In the genomic region with DNA sequence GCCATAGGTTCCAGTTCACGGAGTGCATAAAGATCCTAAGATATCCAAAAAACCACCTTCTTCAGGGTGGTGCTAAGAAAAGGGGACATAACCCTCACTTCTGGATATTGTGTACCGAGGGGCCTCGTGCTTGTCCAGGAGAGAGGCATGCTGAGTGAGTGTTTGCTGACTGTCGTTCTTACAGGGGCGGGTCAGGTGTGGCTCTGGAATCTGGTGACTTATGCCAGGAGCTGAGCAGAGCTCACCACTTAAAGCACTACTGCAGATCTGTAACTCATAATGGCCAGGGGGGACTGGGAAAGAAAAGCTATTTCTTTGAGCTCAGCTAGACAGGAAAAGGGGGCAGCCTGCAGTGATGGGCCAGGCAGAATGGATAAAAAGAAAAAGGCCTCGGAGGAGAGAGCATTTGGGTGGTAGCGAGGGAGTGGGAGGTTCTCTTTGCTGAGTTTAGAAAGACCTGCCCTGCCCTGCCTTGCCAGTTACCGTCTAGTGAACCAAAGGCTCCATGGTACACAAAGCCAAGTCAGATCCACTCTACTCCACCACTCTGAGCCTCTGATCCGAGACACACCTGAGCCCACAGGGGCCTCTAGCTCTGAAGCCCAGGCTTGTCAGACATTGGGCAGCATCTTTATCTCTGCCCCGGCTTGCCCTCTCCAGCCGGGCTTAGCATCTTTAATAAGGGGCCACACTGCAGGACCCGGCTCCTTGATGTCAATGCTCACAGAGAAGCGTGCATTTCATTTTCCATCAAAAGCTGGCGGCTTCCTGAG, we compare ENCODE assay signal across 12 mouse cellular contexts. TPM values are rescaled to one million over a fixed set of nuclear protein-coding genes. Genes with fewer than 3 reads are reported as not detected.
A peak's percentile ranks its signal among the peaks of the same experiment; 100 is the strongest.
DNase-seq lines count a peak whose midpoint lies in the region; ATAC-seq and TF ChIP-seq lines count a peak whose summit lies in the region.
"Had no signal": no experiment of that assay in that cellular context is flagged by ENCODE, and none has a peak within 500 bp of the region (broad histone marks: within the 10 kb centered on the region; RNA-seq: fewer than 3 reads in every experiment).

No protein-coding gene starts in this region.

- peaks cover 41% of the 10 kb centered on the region for H3K36me3 ChIP-seq in heart, adult 2 months (ENCODE audit: control insufficient read depth, insufficient read depth, low read length)
- H3K36me3 ChIP-seq in midbrain, embryonic 13.5 days, result no peaks in the 10 kb centered on the region
- no peaks in the 10 kb centered on the region for H3K36me3 ChIP-seq in embryonic facial prominence, embryonic 10.5 days (replicated peaks)
- H3K36me3 ChIP-seq: heart, embryonic 10.5 days; hindbrain, embryonic 12.5 days had no signal

- 72% methylated on average over 14 of the region's 14 CpGs for WGBS in heart, adult 2 months
- WGBS in midbrain, embryonic 13.5 days, result 49% methylated on average over 14 of the region's 14 CpGs
- 69% methylated on average over 14 of the region's 14 CpGs for WGBS in embryonic facial prominence, embryonic 10.5 days

- no peak for TF ChIP-seq CTCF in heart, adult 2 months (IDR thresholded peaks at IDR 0.05)

- H3K27me3 ChIP-seq in heart, adult 2 months (ENCODE audit: control insufficient read depth, insufficient read depth, low read length), result no peaks in the 10 kb centered on the region
- H3K27me3 ChIP-seq in midbrain, embryonic 13.5 days, result no peaks in the 10 kb centered on the region
- peaks cover 4% of the 10 kb centered on the region; the same call in 1 of the 2 replicates for H3K27me3 ChIP-seq in embryonic facial prominence, embryonic 10.5 days (replicated peaks; ENCODE audit: low read depth, poor library complexity, severe bottlenecking)

- no peak for TF ChIP-seq EP300 in heart, adult 2 months (IDR thresholded peaks at IDR 0.05; ENCODE audit: insufficient read depth, low read depth, low read length)

- no peak overlapping the region for H3K9ac ChIP-seq in heart, adult 2 months (ENCODE audit: low read depth, low read length)
- H3K9ac ChIP-seq in midbrain, embryonic 13.5 days (replicated peaks), result no peak overlapping the region
- H3K9ac ChIP-seq: hindbrain, embryonic 12.5 days had no signal

- H3K4me3 ChIP-seq in heart, adult 2 months, result no peak overlapping the region
- no peak overlapping the region for H3K4me3 ChIP-seq in midbrain, embryonic 13.5 days (replicated peaks)
- H3K4me3 ChIP-seq in embryonic facial prominence, embryonic 10.5 days, result no peak overlapping the region
- H3K4me3 ChIP-seq: heart, embryonic 10.5 days; hindbrain, embryonic 12.5 days had no signal

- H3K9me3 ChIP-seq in midbrain, embryonic 13.5 days, result no peaks in the 10 kb centered on the region
- H3K9me3 ChIP-seq in embryonic facial prominence, embryonic 10.5 days, result no peaks in the 10 kb centered on the region
- H3K9me3 ChIP-seq: heart, embryonic 10.5 days; hindbrain, embryonic 12.5 days had no signal

- no peak for DNase-seq in heart, adult 2 months
- no peak for DNase-seq in heart, adult 8-10 months (ENCODE audit: low spot score)
- DNase-seq in kidney, adult 18-20 months, result peak; percentile 53
- DNase-seq in kidney, postnatal 36 days, result peak; percentile 61 to 73
- DNase-seq in cerebellum, adult 11 months, result no peak
- DNase-seq in embryonic facial prominence, embryonic 10.5 days (ENCODE audit: low spot score), result no peak
- no peak for DNase-seq in left cerebral cortex, adult 18-20 months (ENCODE audit: low spot score in 2 of 2)
- DNase-seq: right cerebral cortex, adult 18-20 months had no signal

- H3K79me2 ChIP-seq in heart, adult 2 months (replicated peaks; ENCODE audit: control insufficient read depth, insufficient read depth, low read length), result peaks cover 1% of the 10 kb centered on the region; the same call in 1 of the 2 replicates

- no peak overlapping the region for H3K4me2 ChIP-seq in midbrain, embryonic 13.5 days (replicated peaks)
- H3K4me2 ChIP-seq: hindbrain, embryonic 12.5 days had no signal

- H3K4me1 ChIP-seq in heart, adult 2 months (ENCODE audit: control insufficient read depth, insufficient read depth, low read length), result peaks cover 28% of the 10 kb centered on the region
- H3K4me1 ChIP-seq in midbrain, embryonic 13.5 days (replicated peaks), result peaks cover 6% of the 10 kb centered on the region; the same call in 1 of the 2 replicates
- H3K4me1 ChIP-seq in embryonic facial prominence, embryonic 10.5 days, result peaks cover 32% of the 10 kb centered on the region

- TF ChIP-seq POLR2A in heart, adult 2 months (IDR thresholded peaks at IDR 0.05; ENCODE audit: insufficient read depth, low read depth, low read length), result no peak

- 0 out of 2 replicates have a peak, but pooled peaks have one; percentile 38 for ATAC-seq in midbrain, embryonic 13.5 days

- peak overlapping the region; percentile 47 for H3K27ac ChIP-seq in heart, adult 2 months
- H3K27ac ChIP-seq in midbrain, embryonic 13.5 days, result no peak overlapping the region
- H3K27ac ChIP-seq in embryonic facial prominence, embryonic 10.5 days (replicated peaks), result no peak overlapping the region; the same call in 1 of the 2 replicates
- H3K27ac ChIP-seq: heart, embryonic 10.5 days; hindbrain, embryonic 12.5 days; macrophage had no signal

- intact Hi-C loops in heart, adult 2 months (cut with DNase I), result no loop called here

RNA-seq across cellular contexts. Expression of gene Igfbp7, which starts 9.4 kb away (rescaled TPM):
- 100 to 1,000 TPM; 174 to 205 TPM for total RNA-seq in heart, adult 2 months (2021)
- polyA plus RNA-seq in heart, adult 2 months (2012; rRNA removed), result 342 and 353 TPM in 2 replicates
- total RNA-seq in heart, adult 8-10 months (2022), result 100 to 1,000 TPM; 123 to 169 (median 129) TPM
- polyA plus RNA-seq in midbrain, embryonic 13.5 days (2015; fragmentation: Nextera tagmentation; extraction: Ambion mirVana), result 48.8 and 55.3 TPM in 2 replicates
- 4.4 and 4.9 TPM in 2 replicates for polyA plus RNA-seq in embryonic facial prominence, embryonic 10.5 days (2016; fragmentation: Nextera tagmentation; extraction: Ambion mirVana)
- 10 to 100 TPM; 36.1 to 38.5 TPM for total RNA-seq in left cerebral cortex, adult 18-20 months (2021)

Comparison
In these comparisons a context has a peak if more than half of its experiments do, and no peak if none do; other contexts are left out.
1. DNase-seq: peak in kidney, adult 18-20 months (single experiment) and kidney, postnatal 36 days (2 of 2); none in heart, adult 2 months (0 of 2), heart, adult 8-10 months (single experiment), cerebellum, adult 11 months (single experiment), embryonic facial prominence, embryonic 10.5 days (single experiment) and left cerebral cortex, adult 18-20 months (0 of 2).